Mouse (Mus musculus) embryonic facial prominence, embryonic 15.5 days (tissue): ENCODE measurements around the gene Cacnb2. TPM values are rescaled to one million over a fixed set of nuclear protein-coding genes. Genes with fewer than 3 reads are reported as not detected.
A peak's percentile ranks its signal among the peaks of the same experiment; 100 is the strongest.

Source experiments
- ATAC-seq: fragments of 200-750 bp; cut with Nextera tagmentation; 2 replicates; pipeline ENCODE4 v1.8.0; 2017; ENCODE audit warnings: low read depth, moderate TSS enrichment; ENCODE audit not compliant: insufficient number of reproducible peaks, low FRiP score, low TSS enrichment
- H3K27ac ChIP-seq: fragments of 300-500 bp; sonication (generic); replicated peaks from 2 replicates; pipeline ENCODE4 v1.5.1; 2015; ENCODE audit warnings: mild to moderate bottlenecking, inconsistent platforms
- H3K27me3 ChIP-seq: fragments of 300-500 bp; sonication (generic); 2 replicates; pipeline ENCODE4 v1.6.1; 2015; ENCODE audit warnings: inconsistent platforms
- H3K36me3 ChIP-seq: fragments of 300-500 bp; sonication (generic); 2 replicates; pipeline ENCODE4 v1.6.1; 2015; ENCODE audit warnings: mild to moderate bottlenecking, inconsistent platforms
- H3K4me1 ChIP-seq: fragments of 300-500 bp; sonication (generic); 2 replicates; pipeline ENCODE4 v1.6.1; 2015; ENCODE audit warnings: inconsistent platforms
- H3K4me2 ChIP-seq: fragments of 300-500 bp; sonication (generic); replicated peaks from 2 replicates; pipeline ENCODE4 v1.6.1; 2015; ENCODE audit warnings: mild to moderate bottlenecking, inconsistent platforms
- H3K4me3 ChIP-seq: fragments of 300-500 bp; sonication (generic); replicated peaks from 2 replicates; pipeline ENCODE4 v1.5.1; 2015; ENCODE audit warnings: mild to moderate bottlenecking, inconsistent platforms
- H3K9ac ChIP-seq: fragments of 300-500 bp; sonication (generic); 2 replicates; pipeline ENCODE4 v1.6.1; 2015; ENCODE audit warnings: inconsistent platforms
- H3K9me3 ChIP-seq: fragments of 300-500 bp; sonication (generic); replicated peaks from 2 replicates; pipeline ENCODE4 v1.6.1; 2016; ENCODE audit warnings: inconsistent platforms
- WGBS: fragments of 180-500 bp; shearing (Covaris S2); methylation state at CpG from one replicate; pipeline ENCODE4 v1.1.7; 2015; 5-methylcytosine and 5-hydroxymethylcytosine counted together
- polyA plus RNA-seq: library from polyadenylated mRNA; unstranded; fragments of >200 nt; fragmentation: Nextera tagmentation; extraction: Ambion mirVana; gene quantifications from 2 replicates; pipeline ENCODE4 v1.2.1, GENCODE M21; 2015

Cacnb2 gene
- polyA plus RNA-seq, 1 experiment from 2014 or later: 1.4 TPM

GRCm38 (mm10) chr2:14873116-14873515 lies 270.2 kb downstream of the Cacnb2 start:
- no peak overlapping the region for H3K27ac ChIP-seq
- no peaks in the 10 kb centered on the region for H3K9me3 ChIP-seq
- ATAC-seq: no peak
- WGBS: 26% methylated on average over 1 of the region's 1 CpGs
- H3K9ac ChIP-seq: no peak overlapping the region
- no peak overlapping the region for H3K4me2 ChIP-seq
- H3K4me3 ChIP-seq: no peak overlapping the region
- no peaks in the 10 kb centered on the region for H3K27me3 ChIP-seq
- H3K4me1 ChIP-seq: peaks cover 6% of the 10 kb centered on the region; the same call in 1 of the 2 replicates
- no peaks in the 10 kb centered on the region for H3K36me3 ChIP-seq

DNA sequence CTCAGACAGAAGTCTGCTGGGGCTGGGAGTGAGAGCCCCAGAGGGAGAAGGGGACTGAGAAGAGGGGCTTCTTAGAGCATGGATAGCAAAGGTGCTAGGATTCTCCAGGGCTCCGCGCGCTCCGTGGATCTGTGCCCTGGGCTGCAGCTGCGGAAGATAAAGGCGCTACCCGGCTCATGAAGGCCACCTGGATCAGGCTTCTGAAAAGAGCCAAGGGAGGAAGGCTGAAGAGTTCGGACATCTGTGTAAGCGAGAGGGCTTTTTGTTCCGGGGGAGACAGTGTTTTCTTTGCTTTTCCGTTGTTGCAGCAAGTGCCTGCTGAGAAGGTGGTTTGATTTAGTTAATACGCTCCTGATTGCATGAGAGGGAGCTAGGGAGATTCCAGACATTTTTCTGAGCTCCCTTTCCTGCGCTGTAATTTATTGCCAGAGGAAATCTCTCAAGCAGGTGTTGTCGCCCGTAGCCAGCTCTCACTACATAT lies 270.9 kb downstream of the Cacnb2 start:
- Histone ChIP-seq H3K27ac (no peak overlapping the region), H3K9me3 (no peaks in the 10 kb centered on the region), H3K4me2 (peak overlapping the region; percentile 39), H3K9ac (no peak overlapping the region), H3K27me3 (no peaks in the 10 kb centered on the region), H3K4me1 (peaks cover 6% of the 10 kb centered on the region; the same call in 1 of the 2 replicates), H3K36me3 (no peaks in the 10 kb centered on the region), H3K4me3 (no peak overlapping the region)
- ATAC-seq: no peak
- WGBS: 5% methylated on average over 15 of the region's 15 CpGs

GRCm38 (mm10) chr2:14874281-14875037 lies 271.6 kb downstream of the Cacnb2 start:
- Histone ChIP-seq H3K4me2 (peak overlapping the region; percentile 39; the same call in 1 of the 2 replicates), H3K4me1 (peaks cover 6% of the 10 kb centered on the region; the same call in 1 of the 2 replicates), H3K9me3 (no peaks in the 10 kb centered on the region), H3K27me3 (no peaks in the 10 kb centered on the region), H3K4me3 (no peak overlapping the region), H3K27ac (no peak overlapping the region), H3K9ac (no peak overlapping the region), H3K36me3 (no peaks in the 10 kb centered on the region)
- ATAC-seq: no peak
- 33% methylated on average over 13 of the region's 13 CpGs for WGBS

- ATAC-seq: no peak
Measured at GRCm38 (mm10) chr2:14875121-14875520, 272.2 kb downstream of the Cacnb2 start.

DNA sequence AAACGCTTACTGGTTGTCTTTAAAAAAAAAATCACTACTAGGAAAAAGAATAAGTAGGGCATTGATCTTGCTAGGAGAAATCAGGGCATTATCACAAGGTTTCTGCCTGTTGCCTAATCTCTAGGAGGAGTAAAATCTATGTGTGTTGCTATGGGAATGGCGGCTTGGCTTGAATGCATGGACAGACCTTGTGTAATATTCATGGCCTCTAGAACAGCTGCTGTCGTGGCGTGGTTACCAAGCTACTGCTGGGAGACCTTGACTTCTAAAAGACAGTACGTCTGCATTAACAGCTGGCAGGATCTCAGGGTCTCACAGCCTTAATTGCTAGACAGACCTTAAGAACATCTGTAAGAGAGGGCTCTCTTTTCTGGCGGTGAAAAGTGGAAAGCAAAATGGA lies 272.7 kb downstream of the Cacnb2 start:
- H3K36me3 ChIP-seq: no peaks in the 10 kb centered on the region
- WGBS: 68% methylated on average over 6 of the region's 6 CpGs
- no peak for ATAC-seq

More at GRCm38 (mm10) chr2:14875121-14875520, 272.2 kb downstream of the Cacnb2 start:
- H3K9ac ChIP-seq: no peak overlapping the region
- 49% methylated on average over 2 of the region's 2 CpGs for WGBS
- no peaks in the 10 kb centered on the region for H3K9me3 ChIP-seq
- H3K4me1 ChIP-seq: peaks cover 6% of the 10 kb centered on the region; the same call in 1 of the 2 replicates
- H3K4me3 ChIP-seq: no peak overlapping the region
- H3K4me2 ChIP-seq: no peak overlapping the region
- no peaks in the 10 kb centered on the region for H3K27me3 ChIP-seq
- H3K27ac ChIP-seq: no peak overlapping the region
- no peaks in the 10 kb centered on the region for H3K36me3 ChIP-seq

DNA sequence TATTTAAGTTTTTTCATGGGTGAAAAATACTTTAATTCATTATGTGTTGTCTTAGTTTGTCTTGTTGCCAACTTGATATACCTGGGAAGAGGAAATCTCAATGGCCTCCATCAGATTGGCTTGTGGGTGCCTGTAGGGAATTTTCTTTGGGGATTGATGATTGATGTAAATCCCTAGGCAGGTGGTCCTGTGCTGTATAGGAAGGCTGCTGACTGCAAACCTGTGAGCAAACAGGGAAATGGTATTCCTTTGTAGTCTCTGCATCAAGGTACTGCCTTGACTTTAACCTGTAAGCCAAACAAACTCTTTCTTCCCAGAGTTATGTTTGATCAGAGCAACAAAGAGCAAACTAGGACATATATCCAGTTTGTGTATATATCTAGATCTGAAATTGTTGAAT lies 276.1 kb downstream of the Cacnb2 start:
- peaks cover 1% of the 10 kb centered on the region; the same call in 1 of the 2 replicates for H3K4me1 ChIP-seq
- no peak overlapping the region for H3K4me3 ChIP-seq
- H3K27ac ChIP-seq: no peak overlapping the region
- H3K27me3 ChIP-seq: no peaks in the 10 kb centered on the region
- H3K9me3 ChIP-seq: no peaks in the 10 kb centered on the region
- H3K36me3 ChIP-seq: no peaks in the 10 kb centered on the region
- H3K9ac ChIP-seq: no peak overlapping the region
- H3K4me2 ChIP-seq: no peak overlapping the region
- ATAC-seq: no peak

More for the DNA sequence above, 272.7 kb downstream of the Cacnb2 start:
- Histone ChIP-seq H3K4me1 (peaks cover 6% of the 10 kb centered on the region; the same call in 1 of the 2 replicates), H3K4me3 (no peak overlapping the region), H3K9ac (no peak overlapping the region), H3K4me2 (no peak overlapping the region), H3K27me3 (no peaks in the 10 kb centered on the region), H3K9me3 (no peaks in the 10 kb centered on the region), H3K27ac (no peak overlapping the region)

DNA sequence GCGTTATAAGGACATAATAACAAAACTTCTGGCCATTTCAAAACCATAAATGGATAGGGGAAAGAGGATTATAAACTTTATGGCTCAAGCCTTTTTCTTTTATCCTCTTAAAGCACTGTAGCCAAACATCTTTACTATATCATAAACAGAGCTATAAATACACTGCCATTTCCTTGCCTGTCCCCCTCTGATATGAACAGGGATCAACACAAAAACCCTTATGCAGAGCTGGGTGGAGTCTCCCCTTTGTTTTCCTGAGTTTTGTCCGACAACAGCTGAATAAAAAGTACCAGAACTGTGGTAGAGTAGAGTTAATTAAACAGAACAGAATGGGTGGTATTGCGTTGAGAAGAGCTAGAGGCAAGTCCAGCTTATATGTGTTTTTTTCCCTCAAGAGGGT lies 280.6 kb downstream of the Cacnb2 start:
- no peak for ATAC-seq
- no peak overlapping the region for H3K27ac ChIP-seq
- WGBS: 84% methylated on average over 3 of the region's 3 CpGs
- no peaks in the 10 kb centered on the region for H3K27me3 ChIP-seq
- no peaks in the 10 kb centered on the region for H3K36me3 ChIP-seq
- H3K9ac ChIP-seq: no peak overlapping the region
- H3K4me1 ChIP-seq: no peaks in the 10 kb centered on the region
- H3K9me3 ChIP-seq: no peaks in the 10 kb centered on the region
- H3K4me3 ChIP-seq: no peak overlapping the region
- no peak overlapping the region for H3K4me2 ChIP-seq

GRCm38 (mm10) chr2:14888406-14889195 lies 285.7 kb downstream of the Cacnb2 start:
- H3K4me3 ChIP-seq: no peak overlapping the region
- no peaks in the 10 kb centered on the region for H3K36me3 ChIP-seq
- no peak overlapping the region for H3K9ac ChIP-seq
- no peaks in the 10 kb centered on the region for H3K27me3 ChIP-seq
- H3K9me3 ChIP-seq: no peaks in the 10 kb centered on the region
- H3K4me1 ChIP-seq: no peaks in the 10 kb centered on the region
- no peak overlapping the region for H3K4me2 ChIP-seq
- H3K27ac ChIP-seq: no peak overlapping the region
- 32% methylated on average over 4 of the region's 4 CpGs for WGBS
- ATAC-seq: peak; percentile 39; the same call in 1 of the 2 replicates

DNA sequence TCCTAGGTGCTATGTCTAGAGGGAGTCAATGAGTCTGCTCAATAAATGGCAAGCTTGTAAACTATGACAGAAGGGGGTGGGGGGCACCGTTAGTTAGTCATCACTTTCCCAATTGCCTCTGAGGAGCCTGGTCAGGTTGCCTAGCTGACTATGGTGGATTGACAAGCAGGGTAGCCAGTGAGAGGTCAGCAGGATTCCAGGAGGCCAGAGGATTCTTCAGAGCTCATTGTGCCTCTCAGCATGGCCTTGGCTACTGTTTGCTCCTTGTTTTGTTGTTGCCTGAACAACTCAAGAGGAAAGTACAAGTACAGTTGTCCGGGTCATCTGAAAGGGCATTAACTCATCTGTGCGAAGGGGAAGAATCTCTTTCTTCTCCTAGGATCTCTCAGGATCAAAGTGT lies 300.9 kb downstream of the Cacnb2 start:
- no peak overlapping the region for H3K4me2 ChIP-seq
- H3K4me1 ChIP-seq: no peaks in the 10 kb centered on the region
- no peak overlapping the region for H3K4me3 ChIP-seq
- no peak for ATAC-seq
- WGBS: 67% methylated on average over 3 of the region's 3 CpGs
- H3K9me3 ChIP-seq: no peaks in the 10 kb centered on the region
- no peak overlapping the region for H3K9ac ChIP-seq
- H3K36me3 ChIP-seq: no peaks in the 10 kb centered on the region
- H3K27ac ChIP-seq: no peak overlapping the region
- no peaks in the 10 kb centered on the region for H3K27me3 ChIP-seq

DNA sequence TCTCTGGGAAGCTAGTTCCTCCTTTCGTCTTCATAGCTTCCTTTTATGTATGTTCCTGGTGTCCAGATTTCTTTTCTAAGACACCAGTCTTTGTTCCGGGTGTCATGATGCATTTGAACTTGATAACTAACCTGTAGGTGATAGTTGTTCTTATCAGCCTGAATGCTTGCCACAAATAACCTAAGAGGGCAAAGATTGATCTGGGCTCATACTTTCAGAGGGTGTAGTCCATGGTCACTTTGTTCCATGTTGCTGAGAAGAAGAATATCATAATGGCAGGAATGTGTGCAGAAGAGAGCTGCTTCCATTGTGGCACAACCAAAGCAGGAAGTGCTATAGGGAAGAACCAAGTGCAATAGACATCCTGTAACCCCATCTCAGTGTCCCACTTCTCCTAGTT lies 302.0 kb downstream of the Cacnb2 start:
- H3K4me2 ChIP-seq: no peak overlapping the region
- no peaks in the 10 kb centered on the region for H3K27me3 ChIP-seq
- no peak overlapping the region for H3K4me3 ChIP-seq
- WGBS: 83% methylated on average over 2 of the region's 2 CpGs
- H3K4me1 ChIP-seq: no peaks in the 10 kb centered on the region
- H3K9me3 ChIP-seq: no peaks in the 10 kb centered on the region
- H3K27ac ChIP-seq: no peak overlapping the region
- ATAC-seq: no peak
- H3K36me3 ChIP-seq: no peaks in the 10 kb centered on the region
- no peak overlapping the region for H3K9ac ChIP-seq

GRCm38 (mm10) chr2:14907124-14907925 lies 304.4 kb downstream of the Cacnb2 start:
- H3K9me3 ChIP-seq: no peaks in the 10 kb centered on the region
- no peaks in the 10 kb centered on the region for H3K27me3 ChIP-seq
- H3K4me2 ChIP-seq: no peak overlapping the region
- no peak overlapping the region for H3K9ac ChIP-seq
- H3K36me3 ChIP-seq: no peaks in the 10 kb centered on the region
- no peaks in the 10 kb centered on the region for H3K4me1 ChIP-seq
- no peak overlapping the region for H3K27ac ChIP-seq
- H3K4me3 ChIP-seq: no peak overlapping the region
- ATAC-seq: no peak
- 35% methylated on average over 10 of the region's 10 CpGs for WGBS
